Mouse (Mus musculus) neural tube, embryonic 12.5 days (tissue): ENCODE measurements around the gene Srpx2. TPM values are rescaled to one million over a fixed set of nuclear protein-coding genes. Genes with fewer than 3 reads are reported as not detected.

Source experiments
- ATAC-seq: fragments of 200-750 bp; cut with Nextera tagmentation; 2 replicates; pipeline ENCODE4 v1.8.0; 2017; ENCODE audit warnings: low read depth, mild to moderate bottlenecking, moderate TSS enrichment, moderate library complexity; ENCODE audit not compliant: low FRiP score
- H3K27ac ChIP-seq: fragments of 300-500 bp; sonication (generic); 2 replicates; pipeline ENCODE4 v1.5.1; 2016
- H3K27me3 ChIP-seq: fragments of 300-500 bp; sonication (generic); replicated peaks from 2 replicates; pipeline ENCODE4 v1.6.1; 2016; ENCODE audit warnings: mild to moderate bottlenecking
- H3K36me3 ChIP-seq: fragments of 300-500 bp; sonication (generic); 2 replicates; pipeline ENCODE4 v1.6.1; 2016; ENCODE audit warnings: mild to moderate bottlenecking
- H3K4me1 ChIP-seq: fragments of 300-500 bp; sonication (generic); 2 replicates; pipeline ENCODE4 v1.6.1; 2016
- H3K4me2 ChIP-seq: fragments of 300-500 bp; sonication (generic); replicated peaks from 2 replicates; pipeline ENCODE4 v1.6.1; 2016; ENCODE audit warnings: mild to moderate bottlenecking
- H3K4me3 ChIP-seq: fragments of 300-500 bp; sonication (generic); 2 replicates; pipeline ENCODE4 v1.5.1; 2016
- H3K9ac ChIP-seq: fragments of 300-500 bp; sonication (generic); 2 replicates; pipeline ENCODE4 v1.6.1; 2016; ENCODE audit warnings: mild to moderate bottlenecking
- H3K9me3 ChIP-seq: fragments of 300-500 bp; sonication (generic); 2 replicates; pipeline ENCODE4 v1.6.1; 2016; ENCODE audit warnings: mild to moderate bottlenecking
- WGBS: fragments of 180-500 bp; shearing (Covaris S2); methylation state at CpG from one replicate; pipeline ENCODE4 v1.1.7; 2016; 5-methylcytosine and 5-hydroxymethylcytosine counted together
- polyA plus RNA-seq: library from polyadenylated mRNA; unstranded; fragments of >200 nt; fragmentation: Nextera tagmentation; extraction: Ambion mirVana; gene quantifications from 2 replicates; pipeline ENCODE4 v1.2.1, GENCODE M21; 2016

The Srpx2 gene
- polyA plus RNA-seq, 1 experiment from 2014 or later = 1.8 TPM

DNA sequence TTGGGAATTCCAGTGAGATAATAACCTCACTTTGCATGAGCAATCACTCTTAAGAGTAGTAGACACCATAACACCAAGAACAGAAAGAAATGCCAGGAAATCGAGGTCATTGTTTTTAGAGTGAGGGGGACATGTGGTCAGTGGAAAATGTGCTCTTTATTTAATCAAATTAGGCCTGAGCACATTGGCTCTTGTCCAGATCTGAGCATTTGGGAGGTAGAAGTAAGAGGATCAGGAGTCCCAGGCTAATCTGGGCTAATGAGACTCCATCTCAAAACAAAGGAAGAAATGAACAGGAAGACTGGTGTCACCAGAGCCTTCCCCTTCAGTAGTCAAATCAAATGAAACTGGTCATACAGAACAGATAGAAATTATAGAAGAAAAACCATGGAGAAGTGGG lies 31.3 kb downstream of the Srpx2 start:
- Histone ChIP-seq H3K4me3 (no peak overlapping the region), H3K9ac (no peak overlapping the region), H3K9me3 (no peaks in the 10 kb centered on the region), H3K4me2 (no peak overlapping the region), H3K36me3 (no peaks in the 10 kb centered on the region), H3K4me1 (no peaks in the 10 kb centered on the region), H3K27ac (no peak overlapping the region), H3K27me3 (no peaks in the 10 kb centered on the region)
- 72% methylated on average over 1 of the region's 1 CpGs for whole genome bisulfite sequencing
- no peak for ATAC-seq

DNA sequence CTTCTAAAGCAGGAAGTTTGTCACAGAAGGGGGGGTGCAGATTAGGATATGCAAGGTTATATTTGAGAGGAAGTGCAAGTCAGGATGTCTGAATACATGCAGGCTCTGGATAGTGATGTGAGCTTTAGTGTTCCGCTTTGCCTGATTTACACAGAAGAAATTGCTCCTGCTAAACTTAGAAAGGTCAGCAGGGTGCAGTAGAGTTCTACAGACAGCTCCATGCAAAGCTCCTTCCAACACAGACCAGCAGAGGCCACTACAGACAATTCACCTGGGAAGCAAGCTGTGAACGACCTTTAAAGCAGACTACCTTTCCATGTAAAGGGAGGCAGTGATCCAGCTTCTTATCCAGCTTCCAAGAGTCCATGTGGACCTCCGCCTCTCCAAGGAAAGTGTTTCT lies 39.2 kb downstream of the Srpx2 start:
- H3K27me3 ChIP-seq = no peaks in the 10 kb centered on the region; the same call in 1 of the 2 replicates
- no peaks in the 10 kb centered on the region for H3K4me1 ChIP-seq
- no peaks in the 10 kb centered on the region for H3K36me3 ChIP-seq
- no peak overlapping the region for H3K4me3 ChIP-seq
- 34% methylated on average over 3 of the region's 3 CpGs for WGBS
- H3K9ac ChIP-seq = no peak overlapping the region
- no peak overlapping the region for H3K27ac ChIP-seq
- ATAC-seq = no peak
- no peaks in the 10 kb centered on the region for H3K9me3 ChIP-seq
- H3K4me2 ChIP-seq = no peak overlapping the region

DNA sequence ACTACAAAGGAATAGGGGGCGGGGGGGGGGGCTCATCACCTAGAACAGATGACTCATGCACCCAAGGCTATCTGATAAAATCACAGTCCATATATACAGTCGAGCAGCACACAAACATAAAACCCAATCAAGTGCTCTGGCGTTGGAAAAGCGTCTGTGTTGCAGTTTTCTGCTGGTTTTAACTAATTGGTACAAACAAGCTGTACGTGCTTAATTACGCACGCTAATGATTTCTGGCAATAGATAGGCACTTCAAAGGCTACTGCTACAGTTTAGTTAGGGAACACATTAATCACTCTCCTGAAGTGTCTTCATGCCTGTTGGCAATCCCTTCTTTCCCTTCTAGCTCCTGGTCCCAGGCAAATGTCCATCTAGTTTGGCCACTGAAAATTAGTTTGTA lies 46.4 kb downstream of the Srpx2 start:
- ATAC-seq = no peak
- WGBS = 70% methylated on average over 7 of the region's 7 CpGs
- H3K27ac ChIP-seq = no peak overlapping the region

DNA sequence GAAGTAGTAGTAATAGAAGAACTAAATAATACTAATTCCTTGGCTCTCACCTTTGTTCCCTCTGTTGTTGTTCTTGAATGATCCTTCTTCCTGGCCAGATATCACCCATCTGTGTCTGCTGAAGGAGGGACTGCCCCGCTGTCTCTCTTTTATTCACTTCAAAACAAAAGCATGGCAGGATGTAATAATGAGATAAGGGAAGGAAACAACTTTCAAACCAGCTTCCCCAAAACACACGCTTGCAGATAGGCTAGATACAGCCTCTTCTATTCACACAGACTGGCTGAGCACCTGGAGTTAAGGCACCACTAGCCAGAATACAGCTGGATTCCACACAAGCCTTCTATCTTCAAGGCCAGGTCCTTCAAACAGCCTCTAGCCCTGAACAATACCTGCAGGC lies 52.4 kb downstream of the Srpx2 start:
- no peaks in the 10 kb centered on the region for H3K27me3 ChIP-seq
- H3K9me3 ChIP-seq = no peaks in the 10 kb centered on the region
- no peaks in the 10 kb centered on the region for H3K36me3 ChIP-seq
- no peak overlapping the region for H3K4me3 ChIP-seq
- H3K9ac ChIP-seq = no peak overlapping the region
- WGBS = 72% methylated on average over 2 of the region's 2 CpGs
- no peaks in the 10 kb centered on the region for H3K4me1 ChIP-seq
- ATAC-seq = no peak
- no peak overlapping the region for H3K4me2 ChIP-seq
- H3K27ac ChIP-seq = no peak overlapping the region

More for the DNA sequence above, 46.4 kb downstream of the Srpx2 start:
- no peaks in the 10 kb centered on the region for H3K36me3 ChIP-seq
- H3K9ac ChIP-seq = no peak overlapping the region
- H3K4me1 ChIP-seq = no peaks in the 10 kb centered on the region
- no peaks in the 10 kb centered on the region; the same call in 1 of the 2 replicates for H3K27me3 ChIP-seq
- H3K4me2 ChIP-seq = no peak overlapping the region
- H3K4me3 ChIP-seq = no peak overlapping the region
- H3K9me3 ChIP-seq = no peaks in the 10 kb centered on the region

DNA sequence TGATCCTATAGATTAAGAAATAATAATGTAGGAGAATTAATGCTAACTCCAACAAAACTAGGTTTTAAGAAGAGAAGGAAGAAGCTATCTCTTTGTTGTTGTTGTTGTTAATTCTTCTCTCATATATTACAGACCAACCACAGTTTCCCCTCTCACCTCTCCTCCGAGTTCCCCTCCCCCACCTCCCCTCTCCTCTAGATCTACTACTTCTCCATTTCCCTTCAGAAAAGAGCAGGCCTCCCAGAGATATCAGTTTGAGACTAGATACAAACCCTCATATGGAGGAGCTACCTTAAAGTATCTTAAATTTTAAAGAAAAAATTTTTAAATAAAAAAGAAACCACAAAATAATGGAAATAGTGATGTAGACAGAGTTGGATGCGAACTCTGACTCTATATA lies 56.4 kb downstream of the Srpx2 start:
- H3K36me3 ChIP-seq = no peaks in the 10 kb centered on the region
- H3K27me3 ChIP-seq = no peaks in the 10 kb centered on the region
- 87% methylated on average over 2 of the region's 2 CpGs for WGBS
- H3K27ac ChIP-seq = no peak overlapping the region
- no peaks in the 10 kb centered on the region for H3K9me3 ChIP-seq
- ATAC-seq = no peak
- no peak overlapping the region for H3K4me3 ChIP-seq
- no peaks in the 10 kb centered on the region for H3K4me1 ChIP-seq
- H3K4me2 ChIP-seq = no peak overlapping the region
- no peak overlapping the region for H3K9ac ChIP-seq

DNA sequence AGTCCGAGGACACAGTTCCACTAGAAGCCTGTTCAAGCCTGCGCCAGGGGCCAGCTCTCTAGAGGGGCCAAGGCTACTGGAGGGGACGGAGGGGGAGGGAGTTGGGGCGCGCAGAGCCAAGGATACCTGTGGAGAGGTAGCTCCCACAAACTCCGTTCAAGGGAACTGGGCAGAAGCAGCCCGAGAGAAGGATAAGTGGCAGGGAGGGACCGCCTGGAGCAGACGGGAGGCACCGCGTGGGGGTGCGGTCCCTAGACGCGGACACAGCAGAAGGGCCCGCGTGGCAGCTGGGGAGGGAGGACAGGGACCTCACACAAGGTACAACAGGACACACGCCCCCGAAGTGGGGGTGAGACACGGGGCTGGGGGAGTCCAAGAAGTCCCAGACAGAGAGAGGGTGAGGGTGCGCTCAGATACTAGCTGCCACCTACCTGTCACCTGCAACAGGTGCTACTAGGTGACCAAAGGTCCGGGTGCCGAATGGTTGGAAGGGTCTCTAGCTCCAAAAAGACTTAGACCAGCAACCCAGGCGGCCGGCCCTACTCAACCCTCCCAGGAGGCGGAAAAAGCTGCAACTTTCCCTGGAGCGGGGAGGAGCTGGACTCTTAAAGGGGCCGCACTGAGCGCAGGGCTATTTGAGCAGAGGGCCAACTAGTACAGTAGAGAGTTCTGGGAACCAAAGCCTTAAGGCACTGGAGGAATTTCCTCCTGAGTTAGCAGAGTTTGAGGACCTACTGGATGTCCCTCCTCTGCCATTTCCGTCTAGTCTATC lies 73.2 kb downstream of the Srpx2 start, which contains the start of gene Sytl4:
TSS of gene Sytl4 (minus strand) at position 582 of the 772 bp plus-strand sequence.
- ATAC-seq = peak; percentile 37; the same call in 1 of the 2 replicates
- Histone ChIP-seq H3K4me3 (peak within 1 kb of the TSS; percentile 30), H3K4me2 (peak within 1 kb of the TSS; percentile 67), H3K9me3 (no peaks in the 10 kb centered on the region), H3K27ac (no peak within 1 kb of the TSS), H3K9ac (no peak within 1 kb of the TSS), H3K27me3 (no peaks in the 10 kb centered on the region), H3K36me3 (no peaks in the 10 kb centered on the region), H3K4me1 (no peaks in the 10 kb centered on the region; the same call in 1 of the 2 replicates)
- 22% methylated on average over 29 of the region's 29 CpGs for WGBS

Other genes starting within 250 kb of the Srpx2 start
- gene Pcdh19, start 219.4 kb upstream of the Srpx2 start, polyA plus RNA-seq = 6.6 TPM in 2 replicates
- 2.6 and 2.8 TPM in 2 replicates for gene Tnmd, start 57.4 kb upstream of the Srpx2 start, polyA plus RNA-seq
- 197 and 206 TPM in 2 replicates for gene Tspan6, start 10.0 kb upstream of the Srpx2 start, polyA plus RNA-seq
- gene Sytl4, start 73.4 kb downstream of the Srpx2 start, polyA plus RNA-seq = 1.7 and 1.9 TPM in 2 replicates
- 60.9 and 66.8 TPM in 2 replicates for gene Cstf2, start 150.8 kb downstream of the Srpx2 start, polyA plus RNA-seq